Mouse (Mus musculus): ENCODE measurements around the gene Arhgap45.
A peak's percentile ranks its signal among the peaks of the same experiment; 100 is the strongest.
"Not testable (repeated sequence)": the region's sequence is repeated elsewhere in the genome, so short reads cannot be mapped to it uniquely, and the experiment has no call there.

The Arhgap45 gene

DNA sequence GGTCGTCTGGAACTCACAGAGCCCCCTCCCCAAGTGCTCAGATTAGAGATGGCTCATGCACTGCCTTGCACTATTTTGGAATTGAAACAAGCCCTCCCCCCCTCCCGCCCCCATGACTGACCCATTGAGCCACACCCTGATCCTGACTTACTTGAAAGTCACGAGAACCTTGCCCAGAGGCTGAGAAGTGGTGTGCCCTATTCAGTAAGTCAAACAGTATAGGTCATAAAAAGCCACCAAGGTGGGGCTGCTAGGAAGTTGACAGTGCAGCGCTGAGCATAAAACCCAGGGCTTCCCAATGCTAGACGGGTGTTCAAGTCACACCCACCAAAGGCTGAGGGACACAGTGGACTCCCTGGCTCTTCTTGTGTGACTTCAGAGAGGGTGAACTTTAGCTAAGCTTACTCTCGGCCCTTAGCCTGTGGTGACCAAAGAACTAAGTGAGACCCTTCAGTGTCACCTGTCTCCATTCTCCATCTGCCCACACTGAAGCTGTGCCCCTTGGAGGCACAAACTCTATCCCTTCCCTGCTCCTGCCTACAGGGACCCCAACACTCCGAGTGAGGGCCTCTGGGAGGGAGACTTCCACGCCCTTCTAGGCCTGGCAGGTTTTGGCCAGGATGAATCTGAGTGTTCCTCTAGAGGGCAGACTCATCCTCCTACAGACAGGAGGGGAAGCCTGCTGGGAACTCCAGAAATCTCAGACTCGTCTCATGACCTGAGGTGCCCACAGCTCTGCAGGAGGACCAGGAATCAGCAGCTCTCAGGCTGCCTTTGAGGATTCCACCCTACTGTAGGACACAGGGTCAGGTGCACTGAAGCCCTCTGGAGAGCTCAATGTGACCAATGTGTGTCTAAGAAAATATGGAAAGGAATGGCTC lies 17.3 kb downstream of the Arhgap45 start:
- DNase-seq (ENCODE audit: low spot score) = no peak

DNA sequence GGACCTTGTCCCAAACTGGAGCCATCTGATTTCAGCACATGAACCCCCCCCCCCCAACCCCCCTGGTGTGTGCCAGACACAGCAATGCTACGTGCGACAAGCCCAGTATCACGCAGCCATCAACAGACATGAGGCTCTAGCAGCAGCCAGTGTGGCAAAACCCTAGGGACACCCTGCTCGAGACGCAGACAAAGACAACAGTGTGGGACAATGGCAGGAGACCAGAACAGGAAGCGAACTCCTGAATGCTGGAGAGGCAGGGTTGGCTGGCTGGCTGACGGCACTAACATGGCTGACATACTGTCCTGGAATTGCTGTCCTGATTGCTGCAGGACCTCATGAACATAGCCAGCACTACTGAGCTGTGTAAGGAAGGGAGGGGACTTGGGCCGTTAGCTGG lies 18.7 kb downstream of the Arhgap45 start:
- no peak for DNase-seq (ENCODE audit: low spot score)

DNA sequence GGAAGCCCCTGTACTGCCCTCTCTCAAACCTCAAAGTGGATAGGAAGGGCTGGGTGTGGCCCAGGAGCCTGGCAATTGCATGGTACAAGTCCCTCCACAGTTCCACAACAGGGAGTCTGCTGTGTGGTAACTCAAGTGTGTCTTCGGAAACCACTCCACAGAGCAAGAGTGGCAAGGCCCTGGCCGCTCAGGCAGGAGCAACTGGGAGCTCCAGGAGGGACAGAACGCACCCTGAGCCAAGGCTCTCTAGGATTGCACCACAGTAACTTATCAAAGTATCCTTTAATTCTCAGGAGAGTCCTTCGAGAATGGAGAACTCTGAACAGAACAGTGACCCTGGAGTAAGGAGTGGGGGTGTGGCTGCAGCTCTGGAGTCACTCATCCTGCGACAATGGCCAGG lies 19.2 kb downstream of the Arhgap45 start:
- no peak for DNase-seq (ENCODE audit: low spot score)

DNA sequence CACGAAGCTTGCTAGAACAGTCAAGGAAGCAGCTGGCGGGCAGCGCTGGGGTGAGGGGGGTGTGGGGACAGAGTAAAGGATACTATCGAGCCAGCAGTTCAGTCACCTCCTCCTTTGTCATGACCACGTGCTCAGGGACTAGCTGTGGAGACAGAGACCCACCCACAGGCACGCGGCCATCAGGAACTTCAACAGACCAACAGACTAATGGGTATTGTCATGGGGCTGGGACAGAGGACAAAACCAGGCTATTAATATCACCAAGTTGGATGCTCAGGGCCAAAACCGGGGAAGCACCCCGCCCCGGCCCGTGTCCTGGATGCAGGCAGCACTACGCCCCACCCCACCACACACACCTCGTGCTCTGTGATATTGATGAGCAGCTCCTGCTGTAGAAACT lies 20.4 kb downstream of the Arhgap45 start:
- no peak for DNase-seq (ENCODE audit: low spot score)

DNA sequence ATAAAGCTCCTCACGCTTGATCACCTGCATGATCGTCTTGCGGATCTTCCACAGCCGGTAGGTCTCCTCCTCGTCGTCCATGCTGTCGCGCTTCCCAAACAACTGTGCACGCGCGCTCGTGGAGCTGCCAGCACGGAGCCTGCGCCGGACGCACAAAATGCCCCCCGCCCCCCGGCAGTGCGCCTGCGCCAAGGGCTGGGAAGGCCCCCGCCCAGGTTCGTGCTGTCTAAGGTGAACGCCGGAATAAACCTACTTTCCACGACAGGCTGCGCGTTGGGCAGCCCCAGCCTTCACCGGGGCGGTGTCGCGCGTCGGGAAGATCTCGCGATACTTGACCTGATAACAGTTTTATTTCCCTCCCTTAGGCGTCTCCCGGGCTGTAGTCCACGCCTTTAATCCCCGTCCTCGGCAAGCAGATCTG lies 23.1 kb downstream of the Arhgap45 start, which contains the start of gene Polr2e:
TSS of gene Polr2e (minus strand) at position 237 of the 421 bp plus-strand sequence.
- DNase-seq (ENCODE audit: low spot score) = peak; percentile 98

DNA sequence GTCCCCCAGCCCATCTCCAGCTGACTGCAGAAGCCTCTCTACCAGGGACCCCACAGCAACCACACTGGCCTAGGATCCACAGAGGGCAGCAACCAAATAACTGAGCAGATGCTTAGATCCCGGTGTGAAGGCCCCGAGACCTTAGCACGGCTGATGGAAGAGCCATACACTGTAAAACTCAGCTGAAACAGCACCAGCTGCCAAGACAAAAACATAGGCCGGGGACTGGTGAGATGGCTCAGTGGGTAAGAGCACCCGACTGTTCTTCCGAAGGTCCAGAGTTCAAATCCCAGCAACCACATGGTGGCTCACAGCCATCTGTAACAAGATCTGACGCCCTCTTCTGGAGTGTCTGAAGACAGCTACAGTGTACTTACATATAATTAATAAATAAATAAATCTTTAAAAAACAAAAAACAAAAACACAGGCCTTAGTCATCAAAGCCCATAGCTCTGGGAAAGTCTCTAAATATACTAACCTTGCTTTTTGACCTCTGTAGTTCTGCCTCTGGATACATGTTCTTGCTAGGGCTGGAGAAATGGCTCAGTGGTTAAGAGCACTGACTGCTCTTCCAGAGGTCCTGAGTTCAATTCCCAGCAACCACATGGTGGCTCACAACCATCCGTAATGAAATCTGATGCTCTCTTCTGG lies 25.1 kb downstream of the Arhgap45 start:
- not testable (repeated sequence) for DNase-seq (ENCODE audit: low spot score)

DNA sequence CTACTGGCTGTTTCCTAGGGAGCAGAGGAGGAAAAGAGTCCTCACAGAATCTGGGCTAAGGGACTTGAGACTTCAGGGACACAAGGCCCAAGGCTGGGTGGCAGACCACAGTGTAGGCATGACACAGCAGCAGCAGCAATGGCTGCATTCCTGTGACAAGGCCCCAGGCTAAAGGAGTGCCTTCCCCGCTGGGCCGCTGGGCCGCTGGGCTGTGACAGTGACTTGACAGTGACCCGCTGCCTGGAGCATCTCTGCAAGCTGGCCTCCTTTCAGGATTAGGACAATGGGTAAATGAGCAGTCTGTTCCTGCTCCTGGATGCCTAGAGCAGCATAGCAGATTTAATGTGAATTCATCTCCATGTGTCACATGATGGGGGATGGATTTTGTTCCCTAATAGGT lies 27.6 kb downstream of the Arhgap45 start:
- DNase-seq (ENCODE audit: low spot score) = no peak

DNA sequence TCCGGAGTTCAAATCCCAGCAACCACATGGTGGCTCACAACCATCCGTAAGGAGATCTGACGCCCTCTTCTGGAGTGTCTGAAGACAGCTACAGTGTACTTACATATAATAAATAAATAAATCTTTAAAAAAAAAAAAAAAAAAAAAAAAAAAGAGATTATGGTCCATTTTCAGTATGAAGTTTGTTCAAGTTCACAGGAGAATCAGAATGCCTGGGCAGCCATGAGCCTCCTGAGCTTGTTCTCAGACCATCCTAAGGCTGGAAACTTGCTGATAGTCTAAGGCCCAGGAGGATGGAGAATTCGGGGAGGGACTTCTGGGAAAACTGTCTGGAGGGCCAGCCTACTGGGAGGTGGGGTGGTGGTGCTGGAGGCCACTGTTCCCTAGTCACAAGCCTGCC lies 28.9 kb downstream of the Arhgap45 start:
- DNase-seq (ENCODE audit: low spot score) = not testable (repeated sequence)

DNA sequence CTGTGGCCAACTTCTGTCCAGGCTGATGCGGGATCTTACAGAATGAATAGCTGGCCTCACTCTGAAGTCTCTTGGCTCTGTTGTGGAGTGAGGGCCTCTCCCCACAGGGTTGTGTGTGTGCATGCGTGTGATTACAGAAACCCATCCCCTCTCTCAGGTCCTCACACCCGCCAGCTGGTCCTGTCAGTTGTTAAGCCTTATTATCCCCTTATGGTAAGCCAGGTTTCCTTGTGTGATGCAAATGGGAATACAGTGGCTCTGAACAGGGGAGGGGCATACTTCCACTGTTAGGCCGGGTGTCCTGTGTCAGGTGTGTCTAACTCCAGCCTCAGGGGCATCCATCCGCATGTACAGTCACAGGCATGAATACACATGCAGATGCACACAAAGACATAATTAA lies 29.3 kb downstream of the Arhgap45 start:
- no peak for DNase-seq (ENCODE audit: low spot score)

DNA sequence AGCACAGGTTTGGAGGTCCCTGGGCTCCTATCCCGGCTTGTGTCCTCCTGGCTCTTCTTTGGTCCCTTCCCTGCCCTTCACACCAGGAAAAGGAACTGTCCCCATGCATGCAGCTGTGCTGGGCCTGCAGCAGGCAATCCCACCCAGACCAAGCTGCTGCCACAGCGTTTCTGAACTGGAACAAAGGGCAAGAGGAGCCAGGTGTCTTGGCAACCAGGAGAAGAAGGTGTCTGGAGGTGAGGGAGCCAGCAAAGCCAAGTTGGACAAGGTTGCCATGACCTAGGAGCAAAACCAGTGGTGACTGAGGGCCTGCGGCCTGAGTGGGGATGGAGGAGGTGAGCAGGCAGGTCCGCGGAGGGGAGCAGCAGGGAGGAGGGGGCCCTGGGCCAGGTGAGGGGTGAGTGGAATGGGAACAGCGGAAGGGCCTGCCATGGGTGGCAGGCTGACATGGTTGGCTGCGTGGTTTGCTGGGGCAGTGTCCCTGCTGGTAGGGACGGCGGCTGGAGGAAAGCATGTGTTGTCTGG lies 30.6 kb downstream of the Arhgap45 start, which contains the start of gene Gpx4:
TSS of gene Gpx4 (plus strand) at position 126 of the 525 bp plus-strand sequence.
- no peak for DNase-seq (ENCODE audit: low spot score)

DNA sequence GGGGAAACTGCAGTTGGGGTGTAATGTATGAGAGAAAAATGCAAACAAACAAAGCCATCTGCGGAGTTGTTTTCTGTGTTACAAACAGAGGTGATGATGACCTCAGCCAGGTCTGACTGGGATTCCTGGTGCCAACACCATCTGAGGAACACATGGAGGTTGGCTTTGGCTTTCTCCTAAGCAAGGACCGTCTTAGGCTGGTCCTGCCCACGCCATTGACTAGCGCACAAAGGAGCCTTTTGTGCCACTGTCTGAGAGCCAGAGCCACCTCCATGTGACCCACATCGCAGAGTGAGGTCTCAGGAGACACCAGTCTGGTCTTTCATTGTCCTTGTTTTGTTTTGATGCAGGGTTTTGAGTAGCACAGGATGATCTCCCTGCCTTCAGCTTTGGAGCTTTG lies 31.9 kb downstream of the Arhgap45 start:
- no peak for DNase-seq (ENCODE audit: low spot score)

DNA sequence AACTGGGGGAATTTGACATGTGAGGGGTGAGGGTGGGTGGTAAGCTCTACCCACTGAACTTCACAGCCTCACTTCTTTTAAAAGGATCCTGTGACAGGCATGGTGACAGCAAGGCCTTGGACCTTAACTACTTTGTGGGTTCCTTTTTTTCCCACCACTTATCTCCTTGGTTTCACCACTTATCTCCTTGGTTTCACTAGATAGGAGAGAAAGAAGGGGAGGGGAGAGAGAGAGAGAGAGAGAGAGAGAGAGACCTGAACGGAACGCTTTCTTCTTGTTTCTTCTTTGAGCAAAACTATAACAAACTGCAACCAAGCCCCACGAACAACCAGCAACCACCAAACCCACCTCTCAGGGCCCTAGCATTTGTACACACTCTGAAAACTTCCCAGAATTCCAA lies 32.4 kb downstream of the Arhgap45 start:
- no peak for DNase-seq (ENCODE audit: low spot score)

DNA sequence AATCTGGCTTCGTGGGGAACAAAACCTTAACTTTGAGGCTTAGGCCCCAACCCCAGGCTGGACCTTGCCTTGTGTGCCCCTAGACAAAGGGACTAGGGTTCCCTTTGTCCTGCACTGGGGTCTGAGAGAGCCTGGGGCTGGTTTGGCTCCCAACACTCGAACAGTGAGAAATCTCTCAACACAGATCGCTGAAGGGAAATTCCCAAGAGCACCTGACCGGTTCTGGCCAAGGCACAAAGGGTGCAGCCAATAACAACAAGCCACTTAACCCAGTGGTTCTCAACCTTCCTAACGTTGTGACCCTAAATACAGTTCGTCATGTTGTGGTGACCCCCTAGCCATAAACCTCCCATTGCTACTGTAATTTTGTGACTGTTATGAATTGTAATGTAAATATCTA lies 33.8 kb downstream of the Arhgap45 start:
- no peak for DNase-seq (ENCODE audit: low spot score)

DNA sequence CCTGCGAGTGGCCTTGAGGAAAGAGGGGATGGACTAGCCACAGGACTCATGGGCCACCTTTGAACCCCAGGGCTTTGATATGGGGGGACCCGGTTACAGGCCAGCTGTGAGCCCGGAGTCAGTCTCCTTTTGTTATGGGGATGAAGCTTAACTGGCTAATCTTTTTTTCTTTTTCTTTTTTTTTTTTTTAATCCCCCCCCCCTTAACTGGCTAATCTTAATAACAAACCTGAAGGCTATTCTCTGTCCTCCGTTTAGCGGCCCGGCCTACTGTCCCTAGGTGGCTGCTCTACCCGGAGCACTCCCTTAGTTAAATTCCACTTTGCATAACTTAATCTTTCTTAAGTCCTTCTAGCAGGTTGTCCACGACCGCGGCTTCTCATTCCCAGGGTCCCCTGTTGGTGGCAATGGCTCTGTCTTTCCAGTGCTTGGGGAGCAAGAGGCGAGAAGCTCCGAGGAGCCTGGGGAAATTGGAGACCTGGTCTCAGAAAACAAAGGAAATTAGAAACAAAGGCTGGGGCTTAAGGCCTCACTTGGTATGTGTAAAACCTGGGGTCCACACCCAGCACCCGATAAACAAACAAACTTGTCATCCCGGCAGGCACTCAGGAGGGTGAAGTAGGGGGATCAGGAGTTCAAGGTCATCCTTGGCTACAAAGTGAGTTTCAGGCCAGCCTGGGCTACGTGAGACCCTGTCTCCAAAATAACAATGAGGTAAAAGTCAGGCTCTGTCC lies 34.6 kb downstream of the Arhgap45 start:
- DNase-seq (ENCODE audit: low spot score) = no peak

DNA sequence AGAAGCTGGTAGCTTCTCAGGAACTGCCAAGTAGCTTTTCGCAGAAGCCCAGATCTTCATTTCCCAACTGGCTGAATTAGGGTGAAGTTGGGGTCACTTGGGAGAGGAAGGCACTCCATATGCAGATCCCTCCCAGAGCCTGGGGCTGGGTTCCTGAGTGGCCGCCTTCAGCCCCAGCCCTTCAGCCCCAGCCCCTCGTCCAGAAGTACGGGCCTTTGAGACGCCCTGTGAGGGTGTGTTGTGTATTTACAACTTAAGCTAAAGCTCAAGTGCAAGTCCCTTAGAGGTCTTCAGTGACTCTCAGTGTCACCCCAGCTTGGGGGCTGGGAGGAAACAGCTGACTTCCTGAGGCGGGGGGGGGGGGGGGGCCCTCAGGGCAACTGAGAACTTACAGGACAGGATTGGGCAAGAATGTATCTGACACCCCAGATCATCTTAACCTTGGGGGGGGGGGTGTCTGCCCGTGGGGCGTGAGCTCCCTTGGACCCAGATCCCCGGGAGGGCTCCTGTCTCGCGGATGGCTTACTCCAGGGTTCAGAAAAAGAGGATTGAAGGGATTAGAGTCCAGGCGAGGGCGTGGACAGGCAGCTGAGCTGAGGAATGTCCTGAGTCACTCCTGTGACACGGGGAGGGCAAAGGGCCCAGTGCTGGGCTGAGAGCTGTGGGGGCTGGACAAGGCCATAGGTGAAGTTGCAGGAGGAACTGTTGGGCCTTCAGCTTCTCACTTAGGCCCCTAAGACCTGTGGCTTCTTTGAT lies 35.3 kb downstream of the Arhgap45 start:
- no peak for DNase-seq (ENCODE audit: low spot score)

DNA sequence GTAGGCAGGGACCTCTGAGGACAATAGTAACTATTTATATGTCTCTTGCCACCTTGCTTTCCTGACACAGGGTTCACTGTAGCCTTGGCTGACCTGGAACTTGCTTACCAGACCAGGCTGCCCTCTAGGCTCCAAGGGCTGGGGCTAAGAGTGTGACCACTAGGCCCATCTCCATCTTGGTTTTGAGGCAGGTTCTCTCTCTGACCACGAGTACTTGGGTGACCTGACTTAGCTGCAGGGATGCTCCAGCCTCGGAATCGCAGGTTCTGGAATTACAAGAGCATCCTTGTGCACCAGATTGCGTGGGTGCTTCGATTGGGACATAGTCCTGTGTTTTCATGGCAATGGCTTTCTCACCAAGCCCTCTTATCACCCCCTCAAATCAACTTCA lies 35.9 kb downstream of the Arhgap45 start:
- no peak for DNase-seq (ENCODE audit: low spot score)

DNA sequence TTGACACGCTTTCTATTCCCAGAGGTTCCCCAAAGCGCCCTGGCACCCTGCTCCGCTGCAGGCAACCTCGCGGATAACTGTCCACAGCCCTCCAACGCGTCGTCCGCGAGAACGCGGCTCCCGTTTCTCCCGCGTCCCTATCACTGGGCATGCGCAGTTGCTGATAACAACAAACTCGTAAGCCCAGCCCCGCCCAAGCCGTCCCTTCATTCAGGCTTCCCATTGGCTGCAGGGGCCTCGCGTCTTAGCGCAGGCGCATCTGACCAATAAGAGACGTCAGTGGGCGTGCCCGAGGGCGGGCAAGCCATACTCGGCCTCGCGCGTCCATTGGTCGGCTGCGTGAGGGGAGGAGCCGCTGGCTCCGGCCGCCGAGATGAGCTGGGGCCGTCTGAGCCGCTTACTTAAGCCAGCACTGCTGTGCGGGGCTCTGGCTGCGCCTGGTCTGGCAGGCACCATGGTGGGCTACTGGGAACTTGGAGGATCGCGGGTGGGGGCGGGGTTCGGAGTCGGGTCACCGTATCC lies 36.9 kb downstream of the Arhgap45 start:
- peak; percentile 100 for DNase-seq (ENCODE audit: low spot score)

DNA sequence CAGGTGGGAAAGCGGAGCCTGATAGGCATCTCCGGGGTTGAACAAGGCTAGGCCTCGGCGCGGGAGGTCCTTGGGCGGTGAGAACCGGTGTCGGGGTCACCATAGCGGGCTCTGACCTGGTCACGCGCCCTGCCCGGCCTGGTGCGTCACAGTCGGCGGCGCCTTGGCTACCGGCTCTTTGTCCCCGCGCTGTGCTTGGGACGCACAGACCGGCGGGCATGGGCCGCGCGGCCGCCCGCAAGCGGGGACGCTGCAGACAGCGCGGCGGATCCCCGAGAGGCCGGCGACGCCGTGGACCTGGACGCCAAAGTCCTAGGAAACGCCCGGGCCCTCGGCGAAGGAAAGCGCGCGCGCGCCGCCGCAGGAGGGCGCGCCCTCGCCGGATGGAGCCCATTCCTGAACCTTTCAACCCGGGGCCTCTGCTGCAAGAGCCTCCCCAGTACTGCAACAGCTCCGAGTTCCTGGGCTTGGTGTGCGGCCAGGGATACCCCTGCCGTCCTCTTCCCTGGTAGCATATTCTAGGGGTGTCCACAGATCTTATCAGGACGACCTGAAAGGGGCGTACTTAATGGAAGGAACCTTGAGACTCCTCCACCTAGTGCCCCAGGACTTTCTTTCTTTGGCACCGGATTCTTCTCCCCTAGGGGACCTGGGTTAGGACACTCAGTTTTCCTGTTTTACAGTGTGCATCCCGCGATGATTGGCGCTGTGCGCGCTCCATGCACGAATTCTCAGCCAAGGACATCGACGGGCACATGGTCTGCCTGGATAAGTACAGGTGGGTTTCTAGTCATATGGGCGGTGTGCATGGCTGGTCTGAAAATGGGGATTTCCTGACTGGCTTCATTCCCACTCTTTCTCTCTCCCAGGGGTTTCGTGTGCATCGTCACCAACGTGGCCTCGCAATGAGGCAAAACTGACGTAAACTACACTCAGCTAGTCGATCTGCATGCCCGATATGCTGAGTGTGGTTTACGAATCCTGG lies 37.7 kb downstream of the Arhgap45 start:
- DNase-seq (ENCODE audit: low spot score) = peak; percentile 61

DNA sequence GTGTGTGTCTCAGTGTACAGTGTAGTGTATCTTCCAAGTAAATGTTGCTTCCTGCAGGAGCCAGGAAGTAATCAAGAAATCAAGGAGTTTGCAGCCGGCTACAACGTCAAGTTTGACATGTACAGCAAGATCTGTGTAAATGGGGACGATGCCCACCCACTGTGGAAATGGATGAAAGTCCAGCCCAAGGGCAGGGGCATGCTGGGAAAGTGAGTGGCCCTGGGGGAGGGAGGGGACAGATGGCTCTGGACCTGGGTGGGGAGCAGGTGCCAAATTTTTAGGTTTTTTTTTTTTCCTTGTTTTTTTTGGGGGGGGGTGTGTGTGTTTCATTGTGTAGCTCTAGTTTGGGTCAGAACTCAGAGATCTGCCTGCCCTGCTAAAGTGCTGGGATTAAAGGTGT lies 38.5 kb downstream of the Arhgap45 start:
- DNase-seq (ENCODE audit: low spot score) = not testable (repeated sequence)

DNA sequence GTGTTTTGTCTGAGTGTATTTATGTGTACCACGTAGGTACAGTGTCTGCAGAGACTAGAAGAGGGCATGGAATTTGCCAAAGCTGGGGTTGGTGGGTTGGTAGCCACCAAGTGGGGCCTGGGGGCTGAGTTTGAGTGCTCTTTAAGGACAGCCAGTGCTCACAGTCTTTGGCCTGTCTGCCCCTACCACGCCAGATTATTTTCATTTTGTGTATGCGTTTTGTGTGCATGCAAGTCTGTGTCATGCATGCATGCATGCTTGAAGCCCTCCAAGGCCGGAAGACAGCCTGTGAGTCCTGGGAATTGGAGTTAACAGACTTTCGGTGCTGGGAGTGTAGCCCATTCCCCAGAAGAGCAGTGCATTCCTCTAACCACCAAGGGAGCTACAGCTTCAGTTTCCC lies 38.9 kb downstream of the Arhgap45 start:
- DNase-seq (ENCODE audit: low spot score) = no peak

All from c-Kit-positive CD71-positive TER-119-positive erythroid progenitor cells, embryonic 14.5 days (primary cell).